Mouse (Mus musculus) left cerebral cortex, adult 2 months (tissue): ENCODE results near the gene Bhmt. TPM values are rescaled to one million over a fixed set of nuclear protein-coding genes. Genes with fewer than 3 reads are reported as not detected.
"Not testable (repeated sequence)": the region's sequence is repeated elsewhere in the genome, so short reads cannot be mapped to it uniquely, and the experiment has no call there.

Experiments
- DNase-seq, 2 experiments: peaks; one replicate each; pipeline ENCODE4 v3.0.0; 2021 to 2022; ENCODE audit warnings: low spot score in 2 of 2, mixed read lengths in 1 of 2; ENCODE audit errors: extremely low spot score in 1 of 2
- H3K27ac ChIP-seq: fragments of 200-600 bp; 2 replicates; pipeline ENCODE4 v1.8.1; 2022
- H3K4me3 ChIP-seq: fragments of 200-600 bp; 2 replicates; pipeline ENCODE4 v1.8.1; 2022
- CTCF ChIP-seq: fragments of 200-600 bp; IDR thresholded peaks from 2 replicates; pipeline ENCODE4 v1.8.1; 2022; ENCODE audit warnings: antibody characterized with exemption, mild to moderate bottlenecking, moderate library complexity
- intact Hi-C: fragments of 180-260 bp; cut with DNase I; formaldehyde crosslinking; loops from one replicate; pipeline ENCODE4 v1.15.1; 2025
- total RNA-seq, 2 experiments: library from RNA; stranded (reverse); gene quantifications; 2 replicates each; pipeline ENCODE4 v1.2.3; 2021

The Bhmt gene
- total RNA-seq, 2 experiments from 2014 or later = not detected

- no peak overlapping the region for H3K4me3 ChIP-seq
- TF ChIP-seq CTCF = no peak
- DNase-seq = peak; percentile 37 to 42
- intact Hi-C loops = loop anchor here (10.0 kb wide), 1 partner anchor 620 kb away; no protein-coding TSS in a partner anchor
- H3K27ac ChIP-seq = no peak overlapping the region
Observed at GRCm38 (mm10) chr13:93604698-93605097, 33.1 kb downstream of the Bhmt start.

- TF ChIP-seq CTCF = no peak
- Histone ChIP-seq H3K27ac (no peak overlapping the region), H3K4me3 (no peak overlapping the region)
- intact Hi-C loops = loop anchor here (10.0 kb wide), 1 partner anchor 617 kb away; no protein-coding TSS in a partner anchor
- DNase-seq = no peak
Observed at GRCm38 (mm10) chr13:93601527-93601926, 36.2 kb downstream of the Bhmt start.

GRCm38 (mm10) chr13:93593040-93593699 is 44.6 kb downstream of the Bhmt start:
- Histone ChIP-seq H3K27ac (no peak overlapping the region), H3K4me3 (no peak overlapping the region)
- intact Hi-C loops = no loop called here
- DNase-seq = no peak
- no peak for TF ChIP-seq CTCF

GRCm38 (mm10) chr13:93582526-93582925 is 55.2 kb downstream of the Bhmt start:
- H3K4me3 ChIP-seq, DNase-seq, H3K27ac ChIP-seq, intact Hi-C loops: not testable (repeated sequence)

GRCm38 (mm10) chr13:93580431-93580830 is 57.3 kb downstream of the Bhmt start:
- Histone ChIP-seq H3K27ac (no peak overlapping the region), H3K4me3 (no peak overlapping the region)
- intact Hi-C loops = no loop called here
- DNase-seq = no peak
- no peak for TF ChIP-seq CTCF

GRCm38 (mm10) chr13:93569676-93570075 is 68.1 kb downstream of the Bhmt start:
- TF ChIP-seq CTCF = no peak
- no peak for DNase-seq
- H3K27ac ChIP-seq = no peak overlapping the region
- no peak overlapping the region for H3K4me3 ChIP-seq
- intact Hi-C loops = no loop called here

Other genes starting within 250 kb of the Bhmt start
- 10 to 100 TPM; 37.4 to 41.0 TPM for gene Jmy, start 138.2 kb downstream of the Bhmt start, total RNA-seq
- under 1 TPM; 0.40 to 0.45 TPM for gene Bhmt2, start 36.3 kb upstream of the Bhmt start, total RNA-seq
- gene Dmgdh, start 36.5 kb upstream of the Bhmt start, total RNA-seq = under 1 TPM; 0.21 to 0.43 TPM
- gene Arsb, start 133.7 kb upstream of the Bhmt start, total RNA-seq = 10 to 100 TPM; 80.1 to 80.7 TPM